Mouse (Mus musculus) frontal cortex, postnatal 14 days (tissue): ENCODE results near the gene Paqr9.

Source experiments
- DNase-seq, 2 experiments: peaks; one replicate each; pipeline ENCODE4 v3.0.0; 2022; ENCODE audit warnings: low spot score in 2 of 2

Gene Paqr9

GRCm38 (mm10) chr9:95577502-95577901, 18.0 kb downstream of the Paqr9 start:
- no peak for DNase-seq

DNA sequence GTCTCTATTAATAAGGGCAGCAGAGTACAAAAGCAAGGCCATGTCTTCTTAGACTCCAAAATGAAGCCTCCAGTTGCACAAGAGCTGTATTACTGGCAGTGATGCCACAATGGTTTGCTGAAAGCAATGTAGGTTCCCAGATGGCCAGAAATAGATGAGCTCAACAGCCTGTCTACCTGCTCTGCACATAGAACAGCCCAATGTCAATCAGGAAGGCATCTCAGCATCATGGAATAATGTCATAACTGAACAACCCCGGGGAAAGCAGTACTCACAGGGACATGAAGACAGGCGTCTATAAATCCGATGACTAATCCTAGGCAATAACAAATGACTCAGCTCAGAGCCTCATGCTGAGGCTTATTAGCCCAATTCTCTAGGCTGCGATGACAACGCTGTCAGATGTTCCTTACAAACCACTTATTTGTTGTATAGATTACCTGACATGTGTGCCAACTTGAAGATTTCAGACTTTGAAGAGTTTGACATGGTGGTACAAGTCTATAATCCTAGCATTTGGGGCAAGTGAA, 19.0 kb downstream of the Paqr9 start:
- DNase-seq, result no peak

DNA sequence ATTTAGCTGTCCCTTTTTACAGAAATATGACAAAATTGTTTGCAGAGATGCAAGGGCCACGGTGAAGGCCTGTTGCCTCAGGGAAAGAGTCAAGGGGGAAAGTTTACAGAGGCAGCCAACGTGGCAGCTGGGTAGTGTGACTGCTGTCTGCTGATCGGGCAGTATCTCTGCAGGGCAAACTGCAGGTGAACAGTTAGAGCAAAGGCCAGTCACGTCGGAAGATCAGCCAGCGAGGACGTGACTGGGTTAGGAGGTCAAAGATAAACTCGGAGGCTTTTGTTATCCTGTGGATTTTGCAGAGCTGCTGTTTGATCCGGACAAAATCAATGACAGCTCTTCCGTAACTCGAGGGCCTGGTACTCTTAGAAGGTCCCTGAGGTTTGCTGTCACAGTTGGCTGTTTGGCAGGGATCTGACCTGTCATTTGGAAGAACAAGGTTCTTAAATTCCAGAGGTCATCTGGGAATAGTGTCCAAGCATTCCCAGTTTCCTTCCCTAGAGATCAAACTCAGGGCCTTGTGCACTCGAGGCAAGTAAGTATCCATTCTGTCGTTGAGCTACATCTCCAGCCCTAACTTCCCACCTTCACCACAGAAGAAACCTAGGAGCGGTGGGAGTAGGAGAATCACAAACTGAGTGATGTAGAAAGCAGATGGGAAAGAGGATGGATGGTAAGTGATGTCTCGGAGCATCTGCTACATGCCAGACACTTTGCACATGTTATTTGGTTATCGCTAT, 21.7 kb downstream of the Paqr9 start:
- DNase-seq, result no peak

DNA sequence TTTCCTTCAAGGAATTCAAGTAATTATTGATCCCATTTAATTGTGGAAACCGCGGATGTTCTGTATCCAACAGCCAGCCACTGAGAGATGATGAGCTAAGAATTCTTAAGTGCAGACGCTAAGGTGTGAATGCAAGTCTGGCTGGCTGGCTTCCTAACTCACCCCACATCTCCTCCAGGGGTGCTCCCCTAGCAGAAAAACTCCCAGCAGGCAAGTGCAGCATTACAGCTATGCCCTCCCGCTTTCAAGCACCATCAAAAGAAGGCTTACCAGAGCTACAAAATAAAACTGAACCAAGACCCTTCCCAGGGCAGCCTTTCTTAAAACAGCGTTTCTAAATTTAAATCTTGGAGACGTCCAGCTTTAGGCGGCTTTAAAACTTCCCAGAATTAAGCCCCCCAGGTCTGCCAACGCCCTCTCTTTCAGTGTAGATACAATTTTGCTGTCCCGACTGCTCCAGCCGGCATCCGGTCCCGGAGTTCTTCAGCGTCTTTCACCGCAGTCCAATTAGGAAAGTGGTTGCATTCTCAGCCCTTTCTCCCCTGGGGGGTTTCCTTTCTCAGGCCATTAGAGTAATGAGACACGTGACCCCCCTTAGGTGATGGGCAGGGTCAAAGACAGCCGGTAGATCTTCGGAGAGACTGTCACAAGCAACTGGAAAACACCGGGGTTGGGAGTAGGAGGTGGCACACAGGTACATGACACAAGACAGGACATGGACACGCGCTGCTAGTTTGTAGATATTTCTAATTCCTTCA, 22.5 kb downstream of the Paqr9 start:
- DNase-seq, result no peak

- DNase-seq, result no peak
Observed at GRCm38 (mm10) chr9:95582555-95582954, 23.1 kb downstream of the Paqr9 start.

DNA sequence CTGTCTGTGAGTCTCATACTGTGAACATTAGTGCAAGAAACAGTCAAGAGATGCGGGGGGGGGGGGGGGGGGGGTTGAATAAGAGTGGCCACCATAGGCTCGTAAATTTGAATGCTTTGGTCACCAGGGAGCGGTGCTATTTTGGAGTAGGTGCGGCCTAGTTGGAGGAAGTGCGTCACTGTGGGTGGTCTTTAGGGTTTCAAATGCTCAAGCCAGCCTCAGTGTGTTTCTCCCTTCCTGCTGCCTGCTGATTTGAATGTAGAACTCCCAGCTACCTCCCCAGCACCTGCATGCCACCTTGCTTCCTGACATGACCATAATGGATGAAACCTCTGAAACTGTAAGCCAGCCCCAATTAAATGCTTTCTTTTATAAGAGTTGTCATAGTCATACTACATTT, 26.6 kb downstream of the Paqr9 start:
- DNase-seq, result no peak

DNA sequence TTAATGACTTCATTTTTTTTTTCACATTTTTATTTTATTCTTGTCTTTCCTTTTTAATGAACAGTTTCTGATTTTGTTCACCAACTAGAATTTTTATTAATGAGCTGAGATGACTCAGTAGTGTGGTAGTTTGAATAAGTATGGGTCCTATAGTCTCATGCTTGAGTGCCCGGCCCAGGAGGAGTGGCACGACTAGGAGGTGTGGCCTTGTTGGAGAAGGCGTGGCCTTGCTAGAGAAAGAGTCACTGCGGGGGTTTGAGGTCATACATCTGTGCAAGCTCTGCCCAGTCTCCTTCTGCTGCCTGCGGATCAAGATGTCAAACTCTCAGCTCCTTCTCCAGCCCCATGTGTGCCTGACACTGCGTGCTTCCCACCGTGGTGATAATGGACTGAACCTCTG, 28.6 kb downstream of the Paqr9 start:
- DNase-seq, result no peak

DNA sequence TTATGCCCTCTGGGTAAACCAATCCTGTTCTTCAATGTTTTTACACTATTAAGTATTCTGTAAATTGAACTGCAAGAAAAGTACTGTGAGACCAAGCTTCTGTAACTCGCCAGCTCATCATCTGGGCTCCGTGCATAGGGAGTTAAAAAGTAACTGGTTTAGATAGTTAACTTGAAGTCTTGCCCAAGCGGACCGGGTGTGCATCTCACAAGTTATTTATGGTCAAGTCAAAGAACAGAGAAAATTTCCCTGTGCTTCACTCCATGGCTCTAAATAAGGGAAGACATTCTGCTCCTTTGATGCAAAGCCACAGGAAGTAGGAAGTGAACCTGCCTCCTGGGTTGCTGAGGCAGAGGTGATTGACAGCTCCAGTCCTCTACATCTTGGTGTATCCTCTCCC, 34.8 kb downstream of the Paqr9 start:
- no peak for DNase-seq

GRCm38 (mm10) chr9:95597466-95598178, 38.2 kb downstream of the Paqr9 start:
- no peak for DNase-seq

GRCm38 (mm10) chr9:95598179-95598721, 38.8 kb downstream of the Paqr9 start:
- DNase-seq, result no peak

- DNase-seq, result no peak
Observed at GRCm38 (mm10) chr9:95599399-95599798, 39.9 kb downstream of the Paqr9 start.

DNA sequence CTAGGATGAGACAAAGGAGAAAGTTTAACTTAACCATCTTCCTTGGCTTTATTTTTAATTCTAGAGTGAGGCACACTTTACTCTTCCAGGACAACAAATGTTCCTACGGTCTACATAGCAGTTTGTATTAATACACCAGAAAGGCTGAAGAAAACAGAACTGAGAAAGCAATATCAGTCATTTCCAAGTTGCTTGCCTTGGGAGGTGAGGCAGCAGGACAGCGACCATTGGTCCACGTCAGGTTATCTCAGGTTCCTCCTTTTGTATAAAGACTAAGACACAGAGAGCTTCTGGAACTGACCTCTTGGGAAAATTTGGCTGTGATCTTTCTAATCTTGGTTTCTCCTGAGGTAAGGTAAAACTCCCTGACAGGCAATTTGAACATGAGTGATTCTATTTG, 43.4 kb downstream of the Paqr9 start:
- DNase-seq, result no peak

DNA sequence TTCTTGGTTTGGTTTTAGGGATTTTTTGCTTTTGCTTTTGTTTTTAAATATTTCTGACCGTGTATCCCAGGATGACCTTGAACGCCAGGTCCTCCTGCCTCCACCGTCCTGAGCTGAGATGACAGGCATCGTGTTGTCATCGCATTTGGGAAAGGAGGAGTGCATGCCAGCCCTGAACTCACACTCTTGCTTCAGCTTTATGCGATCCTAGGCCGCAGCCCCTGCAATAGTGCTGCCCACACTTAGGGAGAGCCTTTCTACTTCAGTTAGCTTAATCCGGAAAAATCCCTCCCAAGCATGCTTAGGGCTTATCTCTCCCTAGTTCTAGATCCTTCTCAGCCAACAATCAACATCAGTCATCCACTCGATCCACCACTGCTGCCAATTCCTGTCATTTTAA, 43.9 kb downstream of the Paqr9 start:
- no peak for DNase-seq

DNA sequence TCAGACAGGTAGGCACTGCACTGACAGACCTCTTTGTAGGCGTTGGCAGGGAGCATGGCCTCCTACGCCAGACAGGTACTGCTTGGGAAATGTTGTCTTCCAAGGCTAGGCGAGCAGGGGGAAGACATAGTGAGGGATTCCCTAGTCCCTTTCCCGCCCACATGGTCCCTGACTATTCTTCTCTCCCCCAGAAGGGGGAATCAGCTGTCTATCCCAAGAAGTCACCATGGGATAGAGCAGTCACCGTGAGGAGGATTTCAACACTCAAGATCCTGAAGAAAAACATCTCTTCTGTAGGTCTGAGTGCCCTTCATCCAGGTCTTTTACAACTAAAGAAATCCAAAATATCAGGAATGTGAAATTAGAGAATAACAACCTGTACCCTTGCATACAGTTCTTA, 47.7 kb downstream of the Paqr9 start:
- DNase-seq, result no peak

DNA sequence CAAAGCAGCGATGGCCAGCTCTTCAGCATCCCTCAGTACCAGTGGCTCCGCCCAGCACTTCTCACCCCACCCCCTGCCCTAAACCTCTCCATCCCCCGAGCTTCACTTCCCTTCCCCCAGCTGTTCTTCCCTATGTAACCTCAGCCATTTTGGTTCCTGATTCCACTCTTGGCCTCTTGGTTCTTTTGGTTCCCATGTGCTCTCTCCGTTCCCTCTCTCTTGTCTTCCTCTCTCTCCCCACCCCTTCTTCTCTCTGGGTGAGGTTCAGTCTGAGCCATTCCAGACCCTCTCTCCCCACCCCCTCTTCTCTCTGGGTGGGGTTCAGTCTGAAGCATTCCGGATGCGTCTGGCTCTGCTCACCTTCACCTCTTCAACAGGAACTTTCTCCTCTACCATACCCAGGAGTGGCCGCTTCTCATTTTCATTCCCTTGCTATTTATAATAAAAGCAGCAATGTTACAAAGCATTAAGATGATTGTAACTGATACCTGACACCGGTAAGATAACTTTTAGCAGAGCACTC, 52.9 kb downstream of the Paqr9 start:
- DNase-seq, result no peak

GRCm38 (mm10) chr9:95613426-95614127, 54.1 kb downstream of the Paqr9 start:
- DNase-seq, result no peak

GRCm38 (mm10) chr9:95614861-95615615, 55.6 kb downstream of the Paqr9 start:
- no peak for DNase-seq

DNA sequence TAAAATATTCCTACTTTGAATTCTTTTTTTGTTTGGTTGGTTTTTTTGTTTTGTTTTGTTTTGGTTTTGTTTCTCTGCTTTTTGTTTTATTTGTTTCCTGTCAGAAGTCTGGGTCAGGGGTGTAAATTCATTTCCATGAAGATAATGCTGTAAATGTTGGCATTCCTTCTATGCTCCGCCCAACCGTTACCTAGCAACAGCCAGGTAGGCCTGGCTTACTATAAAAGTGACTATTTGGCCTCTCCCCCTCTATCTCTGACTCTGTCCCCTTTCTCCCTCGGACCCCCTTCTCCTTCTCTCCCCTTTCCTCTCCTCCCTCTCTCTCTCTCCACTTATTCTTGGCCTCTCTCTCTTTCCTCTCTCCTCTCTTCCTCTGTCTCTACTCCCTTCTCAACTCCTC, 56.5 kb downstream of the Paqr9 start:
- DNase-seq, result no peak
